Mouse (Mus musculus) frontal cortex, postnatal 25 days (tissue): ENCODE results near the gene Plpp7.
A peak's percentile ranks its signal among the peaks of the same experiment; 100 is the strongest.

Experiments
- DNase-seq, 2 experiments: peaks; one replicate each; pipeline ENCODE4 v3.0.0; 2022; ENCODE audit warnings: low spot score in 2 of 2

The Plpp7 gene

GRCm38 (mm10) chr2:32095351-32096121 is at the start of gene Plpp7:
TSS of gene Plpp7 (plus strand) at chr2:32095528.
- DNase-seq = peak; percentile 60 to 72

- no peak for DNase-seq
Measured at GRCm38 (mm10) chr2:32046009-32046408, 49.3 kb upstream of the Plpp7 start.

GRCm38 (mm10) chr2:32047323-32047722 is 48.0 kb upstream of the Plpp7 start:
- DNase-seq = no peak

- DNase-seq = no peak
Measured at GRCm38 (mm10) chr2:32051791-32052190, 43.5 kb upstream of the Plpp7 start.

GRCm38 (mm10) chr2:32052418-32052817 is 42.9 kb upstream of the Plpp7 start:
- DNase-seq = no peak

- no peak for DNase-seq
Measured at GRCm38 (mm10) chr2:32055357-32055965, 39.9 kb upstream of the Plpp7 start.

- no peak for DNase-seq
Measured at GRCm38 (mm10) chr2:32056524-32056923, 38.8 kb upstream of the Plpp7 start.

GRCm38 (mm10) chr2:32057360-32057759 is 38.0 kb upstream of the Plpp7 start:
- DNase-seq = no peak

GRCm38 (mm10) chr2:32057794-32058193 is 37.5 kb upstream of the Plpp7 start:
- no peak for DNase-seq

GRCm38 (mm10) chr2:32058241-32058640 is 37.1 kb upstream of the Plpp7 start:
- no peak for DNase-seq

- DNase-seq = no peak
Measured at GRCm38 (mm10) chr2:32058716-32059115, 36.6 kb upstream of the Plpp7 start.

- DNase-seq = no peak
Measured at GRCm38 (mm10) chr2:32059613-32060012, 35.7 kb upstream of the Plpp7 start.

GRCm38 (mm10) chr2:32060228-32060805 is 35.0 kb upstream of the Plpp7 start:
- no peak for DNase-seq

- no peak for DNase-seq
Measured at GRCm38 (mm10) chr2:32061189-32061588, 34.1 kb upstream of the Plpp7 start.

- no peak for DNase-seq
Measured at GRCm38 (mm10) chr2:32061722-32062505, 33.4 kb upstream of the Plpp7 start.

- DNase-seq = no peak
Measured at GRCm38 (mm10) chr2:32062626-32063410, 32.5 kb upstream of the Plpp7 start.

GRCm38 (mm10) chr2:32063451-32064151 is 31.7 kb upstream of the Plpp7 start:
- DNase-seq = no peak

- no peak for DNase-seq
Measured at GRCm38 (mm10) chr2:32064913-32065312, 30.4 kb upstream of the Plpp7 start.

- no peak for DNase-seq
Measured at GRCm38 (mm10) chr2:32065371-32065791, 29.9 kb upstream of the Plpp7 start.

- no peak for DNase-seq
Measured at GRCm38 (mm10) chr2:32066005-32066404, 29.3 kb upstream of the Plpp7 start.
